8 mouse cellular contexts compared by ENCODE assay signal in genomic region chr4:133872812-133873300, GRCm38 (mm10). TPM values are rescaled to one million over a fixed set of nuclear protein-coding genes. Genes with fewer than 3 reads are reported as not detected.
DNase-seq lines count a peak whose midpoint lies in the region; ATAC-seq lines count a peak whose summit lies in the region.

No protein-coding gene starts in this region.

- H3K4me3 ChIP-seq in liver, embryonic 11.5 days (ENCODE audit: low read depth, low read length): peak overlapping the region; percentile 46
- H3K4me3 ChIP-seq in forebrain, embryonic 13.5 days: no peak overlapping the region
- H3K4me3 ChIP-seq in forebrain, embryonic 16.5 days (replicated peaks; ENCODE audit: low read length): no peak overlapping the region

- no peaks in the 10 kb centered on the region for H3K9me3 ChIP-seq in liver, embryonic 11.5 days (ENCODE audit: control insufficient read depth, low read length)
- H3K9me3 ChIP-seq in forebrain, embryonic 13.5 days (replicated peaks): no peaks in the 10 kb centered on the region
- H3K9me3 ChIP-seq in forebrain, embryonic 16.5 days (ENCODE audit: control insufficient read depth, low read length): no peaks in the 10 kb centered on the region

- peak overlapping the region; percentile 50 for H3K9ac ChIP-seq in liver, embryonic 11.5 days (ENCODE audit: low read depth, low read length)
- no peak overlapping the region for H3K9ac ChIP-seq in forebrain, embryonic 13.5 days
- no peak overlapping the region for H3K9ac ChIP-seq in forebrain, embryonic 16.5 days (replicated peaks; ENCODE audit: low read depth, low read length)

- WGBS in liver, embryonic 11.5 days: 36% methylated on average over 15 of the region's 15 CpGs
- WGBS in forebrain, embryonic 13.5 days: 72% methylated on average over 13 of the region's 15 CpGs
- 73% methylated on average over 15 of the region's 15 CpGs for WGBS in forebrain, embryonic 16.5 days

- peaks cover 53% of the 10 kb centered on the region for H3K4me1 ChIP-seq in liver, embryonic 11.5 days (replicated peaks; ENCODE audit: control insufficient read depth, insufficient read depth, low read length)
- no peaks in the 10 kb centered on the region for H3K4me1 ChIP-seq in forebrain, embryonic 13.5 days
- H3K4me1 ChIP-seq in forebrain, embryonic 16.5 days (replicated peaks; ENCODE audit: control insufficient read depth, insufficient read depth, low read length): no peaks in the 10 kb centered on the region

- H3K27me3 ChIP-seq in liver, embryonic 11.5 days (replicated peaks; ENCODE audit: control insufficient read depth, insufficient read depth, low read length): no peaks in the 10 kb centered on the region
- no peaks in the 10 kb centered on the region for H3K27me3 ChIP-seq in forebrain, embryonic 13.5 days
- H3K27me3 ChIP-seq in forebrain, embryonic 16.5 days (replicated peaks; ENCODE audit: control insufficient read depth, insufficient read depth, low read length): no peaks in the 10 kb centered on the region

- ATAC-seq in erythroid progenitor cell, adult 5-6 weeks (replicated peaks; ENCODE audit: low FRiP score, poor library complexity, severe bottlenecking): peak; percentile 75
- ATAC-seq in liver, embryonic 11.5 days (replicated peaks; ENCODE audit: low FRiP score): peak; percentile 82
- ATAC-seq in neutrophil, adult 5-6 weeks (ENCODE audit: extremely low read depth, insufficient number of reproducible peaks, low FRiP score, poor library complexity, severe bottlenecking): peak; percentile 68
- ATAC-seq in forebrain, embryonic 13.5 days: no peak
- no peak for ATAC-seq in forebrain, embryonic 16.5 days

- H3K27ac ChIP-seq in liver, embryonic 11.5 days (ENCODE audit: low read depth, low read length): peak overlapping the region; percentile 95
- no peak overlapping the region for H3K27ac ChIP-seq in forebrain, embryonic 13.5 days
- H3K27ac ChIP-seq in forebrain, embryonic 16.5 days (ENCODE audit: low read length): no peak overlapping the region

- peak; percentile 27 to 41 for DNase-seq in adrenal gland, postnatal 36 days
- DNase-seq in adrenal gland, postnatal 25 days: no peak
- DNase-seq in CD4-positive helper T cell, adult 2 months (ENCODE audit: low read depth, low spot score): peak; percentile 87
- peak; percentile 64 for DNase-seq in liver, embryonic 11.5 days (ENCODE audit: low spot score)

- H3K4me2 ChIP-seq in liver, embryonic 11.5 days: peak overlapping the region; percentile 61
- H3K4me2 ChIP-seq in forebrain, embryonic 13.5 days: no peak overlapping the region
- H3K4me2 ChIP-seq in forebrain, embryonic 16.5 days (ENCODE audit: low read length): no peak overlapping the region

- H3K36me3 ChIP-seq in liver, embryonic 11.5 days (ENCODE audit: control insufficient read depth, insufficient read depth, low read length): peaks cover 12% of the 10 kb centered on the region; the same call in 1 of the 2 replicates
- H3K36me3 ChIP-seq in forebrain, embryonic 13.5 days (ENCODE audit: poor library complexity, severe bottlenecking): no peaks in the 10 kb centered on the region
- no peaks in the 10 kb centered on the region for H3K36me3 ChIP-seq in forebrain, embryonic 16.5 days (ENCODE audit: control insufficient read depth, insufficient read depth)

RNA-seq across cellular contexts. Expression of gene Rps6ka1, which starts 14.7 kb away (rescaled TPM):
- 10 to 100 TPM; 13.6 to 18.1 TPM for total RNA-seq in adrenal gland, postnatal 36 days (2021)
- total RNA-seq in adrenal gland, postnatal 25 days (2021): 14.7 and 21.3 TPM in 2 replicates
- total RNA-seq in erythroid progenitor cell, adult 5-6 weeks (2015; ENCODE audit: low replicate concordance): 73.9 and 91.8 TPM in 2 replicates
- total RNA-seq in erythroid progenitor cell, adult 5-6 weeks (2017; ENCODE audit: low replicate concordance): 77.2 and 91.8 TPM in 2 replicates
- 66.5 and 74.7 TPM in 2 replicates for polyA plus RNA-seq in liver, embryonic 11.5 days (2014; fragmentation: Nextera tagmentation; extraction: Ambion mirVana)
- total RNA-seq in neutrophil, adult 5-6 weeks (2017): 67.3 and 80.3 TPM in 2 replicates
- polyA plus RNA-seq in forebrain, embryonic 13.5 days (2015; fragmentation: Nextera tagmentation; extraction: Ambion mirVana): 14.5 and 15.2 TPM in 2 replicates
- polyA plus RNA-seq in forebrain, embryonic 16.5 days (2015; fragmentation: Nextera tagmentation; extraction: Ambion mirVana): 17.6 and 19.2 TPM in 2 replicates

Comparison
In these comparisons a context has a peak if more than half of its experiments do, and no peak if none do; other contexts are left out.
1. ATAC-seq: peak in erythroid progenitor cell, adult 5-6 weeks (single experiment), liver, embryonic 11.5 days (single experiment) and neutrophil, adult 5-6 weeks (single experiment); none in forebrain, embryonic 13.5 days (single experiment) and forebrain, embryonic 16.5 days (single experiment).